Comparison of ENCODE assay signal across 25 mouse cellular contexts in genomic region chr6:32226636-32227035, GRCm38 (mm10).
"Had no signal": no experiment of that assay in that cellular context is flagged by ENCODE, and none has a peak within 500 bp of the region (broad histone marks: within the 10 kb centered on the region; RNA-seq: fewer than 3 reads in every experiment).

No protein-coding gene starts in this region.

- H3K27me3 ChIP-seq: hindbrain, embryonic 12.5 days; intestine, embryonic 15.5 days; limb, embryonic 13.5 days; limb, embryonic 15.5 days; liver, embryonic 12.5 days had no signal

- H3K4me2 ChIP-seq: heart, embryonic 11.5 days; hindbrain, embryonic 12.5 days; hindbrain, embryonic 14.5 days; intestine, embryonic 15.5 days; limb, embryonic 13.5 days; limb, embryonic 15.5 days; liver, embryonic 12.5 days had no signal

- H3K27ac ChIP-seq: heart, adult 2 months; hindbrain, embryonic 10.5 days; hindbrain, embryonic 12.5 days; hindbrain, embryonic 14.5 days; intestine, embryonic 15.5 days; layer of hippocampus, adult 2 months; limb, embryonic 13.5 days; limb, embryonic 15.5 days; liver, embryonic 12.5 days; liver, embryonic 14.5 days had no signal

- DNase-seq: gastrocnemius, postnatal 14 days; gastrocnemius, postnatal 36 days; heart, adult 11 months; heart, adult 2 months; heart, postnatal 10 days; heart, postnatal 4 days; kidney, adult 18-20 months; kidney, adult 8-10 months; kidney, postnatal 10 days; kidney, postnatal 25 days; kidney, postnatal 4 days; left cerebral cortex, postnatal 4 days had no signal

- H3K4me3 ChIP-seq: heart, adult 2 months; hindbrain, embryonic 10.5 days; hindbrain, embryonic 12.5 days; intestine, embryonic 15.5 days; layer of hippocampus, adult 2 months; limb, embryonic 13.5 days; limb, embryonic 15.5 days; liver, embryonic 12.5 days had no signal

- H3K9me3 ChIP-seq: hindbrain, embryonic 10.5 days; hindbrain, embryonic 12.5 days; intestine, embryonic 15.5 days; limb, embryonic 13.5 days; limb, embryonic 15.5 days; liver, embryonic 12.5 days had no signal

- ATAC-seq: hindbrain, embryonic 16.5 days; inflammation-experienced regulatory T-cells, adult 6 months; intestine, embryonic 15.5 days; intestine, postnatal 0 days; liver, embryonic 12.5 days had no signal

- H3K9ac ChIP-seq: hindbrain, embryonic 12.5 days; hindbrain, embryonic 14.5 days; intestine, embryonic 15.5 days; limb, embryonic 13.5 days; limb, embryonic 15.5 days; liver, embryonic 12.5 days; liver, embryonic 14.5 days had no signal

- H3K36me3 ChIP-seq: hindbrain, embryonic 10.5 days; intestine, embryonic 15.5 days; limb, embryonic 13.5 days; liver, embryonic 12.5 days had no signal

- H3K4me1 ChIP-seq: intestine, embryonic 15.5 days; limb, embryonic 15.5 days; liver, embryonic 12.5 days had no signal
